Mouse (Mus musculus) MEL (cell line): ENCODE data around the gene Shmt2. TPM values are rescaled to one million over a fixed set of nuclear protein-coding genes. Genes with fewer than 3 reads are reported as not detected.

Experiments
- DNase-seq: peaks from one replicate; pipeline ENCODE4 v3.0.0; 2011; ENCODE audit warnings: low read depth, low spot score
- H3K27ac ChIP-seq: 2 replicates; pipeline ENCODE4 v1.5.1; 2012; ENCODE audit warnings: low read depth, mild to moderate bottlenecking, control low read depth, low read length, moderate library complexity; ENCODE audit not compliant: control insufficient read depth
- H3K27me3 ChIP-seq, 2 experiments: fragments of 150-350 bp in 1 of 2; sonication (generic) in 1 of 2; 2 replicates each; pipeline ENCODE4 v1.6.1; 2012; ENCODE audit warnings: low read length in 2 of 2, mild to moderate bottlenecking in 2 of 2, improper control_type of control experiment in 1 of 2, moderate library complexity in 1 of 2; ENCODE audit not compliant: insufficient read depth in 2 of 2, control insufficient read depth in 1 of 2
- H3K36me3 ChIP-seq, 2 experiments: 2 replicates each; pipeline ENCODE4 v1.6.1; 2012 to 2014; ENCODE audit warnings: low read length in 2 of 2, improper control_type of control experiment in 1 of 2, inconsistent platforms in 1 of 2, mild to moderate bottlenecking in 1 of 2; ENCODE audit not compliant: insufficient read depth in 2 of 2, control insufficient read depth in 1 of 2
- H3K4me1 ChIP-seq, 2 experiments: fragments of 150-350 bp in 1 of 2; sonication (generic) in 1 of 2; 2 replicates each; pipeline ENCODE4 v1.6.1; 2012; ENCODE audit warnings: low read length in 2 of 2, improper control_type of control experiment in 1 of 2, mild to moderate bottlenecking in 1 of 2; ENCODE audit not compliant: insufficient read depth in 2 of 2, control insufficient read depth in 1 of 2
- H3K4me3 ChIP-seq, 2 experiments: fragments of 150-350 bp in 1 of 2; sonication (generic) in 1 of 2; 2 replicates each; pipeline ENCODE4 v1.5.1; 2012; ENCODE audit warnings: low read depth in 2 of 2, low read length in 2 of 2, mild to moderate bottlenecking in 2 of 2, moderate library complexity in 2 of 2, control low read depth in 1 of 2, improper control_type of control experiment in 1 of 2; ENCODE audit not compliant: control insufficient read depth in 1 of 2, insufficient read depth in 1 of 2
- H3K79me2 ChIP-seq: 2 replicates; pipeline ENCODE4 v1.6.1; 2012; ENCODE audit warnings: mild to moderate bottlenecking, low read length, moderate library complexity; ENCODE audit not compliant: control insufficient read depth, poor library complexity, insufficient read depth
- H3K9ac ChIP-seq: 2 replicates; pipeline ENCODE4 v1.6.1; 2012; ENCODE audit warnings: low read depth, mild to moderate bottlenecking, control low read depth, low read length, moderate library complexity; ENCODE audit not compliant: control insufficient read depth, poor library complexity, severe bottlenecking
- H3K9me3 ChIP-seq: fragments of 150-350 bp; sonication (generic); replicated peaks from 2 replicates; pipeline ENCODE4 v1.6.1; 2012; ENCODE audit warnings: mild to moderate bottlenecking, low read length, improper control_type of control experiment, moderate library complexity; ENCODE audit not compliant: insufficient read depth
- CHD1 ChIP-seq: IDR thresholded peaks from 2 replicates; pipeline ENCODE4 v1.6.1; 2012; ENCODE audit warnings: low read depth, mild to moderate bottlenecking, inconsistent platforms, low read length, improper control_type of control experiment
- CHD2 ChIP-seq: IDR thresholded peaks from 2 replicates; pipeline ENCODE4 v1.6.1; 2011; ENCODE audit warnings: low read length, improper control_type of control experiment
- CTCF ChIP-seq, 3 experiments: IDR thresholded peaks in 2 of 3; conservative IDR thresholded peaks in 1 of 3; 2 replicates each; pipeline ENCODE4 v1.5.1; 2011 to 2012; ENCODE audit warnings: low read length in 3 of 3, low read depth in 2 of 3, mild to moderate bottlenecking in 2 of 3, improper control_type of control experiment in 1 of 3, inconsistent platforms in 1 of 3, mixed read lengths in 1 of 3, moderate library complexity in 1 of 3; ENCODE audit not compliant: control insufficient read depth in 1 of 3, insufficient read depth in 1 of 3, poor library complexity in 1 of 3, severe bottlenecking in 1 of 3
- E2F4 ChIP-seq: IDR thresholded peaks from 2 replicates; pipeline ENCODE4 v1.6.1; 2011; ENCODE audit warnings: low read depth, low read length, improper control_type of control experiment, borderline replicate concordance
- EP300 ChIP-seq, 2 experiments: IDR thresholded peaks; 2 replicates each; pipeline ENCODE4 v1.6.1; 2011; ENCODE audit warnings: improper control_type of control experiment in 2 of 2, low read length in 2 of 2, low read depth in 1 of 2, mild to moderate bottlenecking in 1 of 2
- ETS1 ChIP-seq: IDR thresholded peaks from 2 replicates; pipeline ENCODE4 v1.6.1; 2012; ENCODE audit warnings: low read depth, mild to moderate bottlenecking, inconsistent platforms, low read length, improper control_type of control experiment, moderate library complexity
- HCFC1 ChIP-seq: IDR thresholded peaks from 2 replicates; pipeline ENCODE4 v1.6.1; 2012; ENCODE audit warnings: low read depth, mild to moderate bottlenecking, inconsistent platforms, low read length, improper control_type of control experiment, moderate library complexity
- KAT2A ChIP-seq: conservative IDR thresholded peaks from 2 replicates; pipeline ENCODE4 v1.6.1; 2012; ENCODE audit warnings: low read depth, low read length, improper control_type of control experiment, inconsistent platforms
- MAFK ChIP-seq: IDR thresholded peaks from 2 replicates; pipeline ENCODE4 v1.6.1; 2011; ENCODE audit warnings: low read depth, mild to moderate bottlenecking, low read length, improper control_type of control experiment, borderline replicate concordance
- MAX ChIP-seq: IDR thresholded peaks from 2 replicates; pipeline ENCODE4 v1.6.1; 2011; ENCODE audit warnings: low read length, improper control_type of control experiment
- MEF2A ChIP-seq: IDR thresholded peaks from 2 replicates; pipeline ENCODE4 v1.6.1; 2014; ENCODE audit warnings: low read depth, mild to moderate bottlenecking, inconsistent platforms, low read length, improper control_type of control experiment; ENCODE audit not compliant: poor library complexity, insufficient replicate concordance, severe bottlenecking; ENCODE audit errors: extremely low read depth
- MXI1 ChIP-seq: IDR thresholded peaks from 2 replicates; pipeline ENCODE4 v1.6.1; 2011; ENCODE audit warnings: mild to moderate bottlenecking, low read depth, low read length, improper control_type of control experiment
- NELFE ChIP-seq: IDR thresholded peaks from 2 replicates; pipeline ENCODE4 v1.6.1; 2011; ENCODE audit warnings: low read depth, low read length, improper control_type of control experiment
- NRF1 ChIP-seq: IDR thresholded peaks from 2 replicates; pipeline ENCODE4 v1.6.1; 2014; ENCODE audit warnings: low read depth, mild to moderate bottlenecking, inconsistent platforms, low read length, improper control_type of control experiment, moderate library complexity; ENCODE audit not compliant: poor library complexity, insufficient read depth, severe bottlenecking
- POLR2A ChIP-seq, 2 experiments: IDR thresholded peaks; 2 replicates each; pipeline ENCODE4 v1.6.1; 2011 to 2012; ENCODE audit warnings: low read length in 2 of 2, mild to moderate bottlenecking in 2 of 2, control low read depth in 1 of 2, improper control_type of control experiment in 1 of 2, low read depth in 1 of 2, moderate library complexity in 1 of 2; ENCODE audit not compliant: control insufficient read depth in 1 of 2, insufficient read depth in 1 of 2, poor library complexity in 1 of 2
- POLR2AphosphoS2 ChIP-seq: IDR thresholded peaks from 2 replicates; pipeline ENCODE4 v1.6.1; 2011; ENCODE audit warnings: low read length, improper control_type of control experiment
- POLR2AphosphoS5 ChIP-seq: IDR thresholded peaks from 2 replicates; pipeline ENCODE4 v1.6.1; 2012; ENCODE audit warnings: low read depth, borderline replicate concordance, mild to moderate bottlenecking, inconsistent platforms, low read length, moderate library complexity, mixed read lengths
- RAD21 ChIP-seq: IDR thresholded peaks from 2 replicates; pipeline ENCODE4 v1.6.1; 2011; ENCODE audit warnings: mild to moderate bottlenecking, low read depth, low read length, improper control_type of control experiment
- RCOR1 ChIP-seq: IDR thresholded peaks from 2 replicates; pipeline ENCODE4 v1.6.1; 2012; ENCODE audit warnings: low read depth, mild to moderate bottlenecking, inconsistent platforms, low read length, improper control_type of control experiment
- SIN3A ChIP-seq: IDR thresholded peaks from 2 replicates; pipeline ENCODE4 v1.6.1; 2012; ENCODE audit warnings: low read length, improper control_type of control experiment, inconsistent platforms
- SMC3 ChIP-seq: IDR thresholded peaks from 2 replicates; pipeline ENCODE4 v1.6.1; 2011; ENCODE audit warnings: low read depth, low read length, improper control_type of control experiment
- TAL1 ChIP-seq: IDR thresholded peaks from 2 replicates; pipeline ENCODE4 v1.6.1; 2012; ENCODE audit warnings: mild to moderate bottlenecking, inconsistent platforms, low read length, moderate library complexity, mixed read lengths
- TBP ChIP-seq: IDR thresholded peaks from 2 replicates; pipeline ENCODE4 v1.8.0; 2011; ENCODE audit warnings: low read depth, low read length, improper control_type of control experiment
- TCF12 ChIP-seq: IDR thresholded peaks from 2 replicates; pipeline ENCODE4 v1.6.1; 2014; ENCODE audit warnings: low read depth, mild to moderate bottlenecking, inconsistent platforms, low read length, improper control_type of control experiment, moderate library complexity
- UBTF ChIP-seq: IDR thresholded peaks from 2 replicates; pipeline ENCODE4 v1.6.1; 2012; ENCODE audit warnings: low read depth, mild to moderate bottlenecking, inconsistent platforms, low read length, improper control_type of control experiment, moderate library complexity, borderline replicate concordance; ENCODE audit not compliant: insufficient read depth
- ZMIZ1 ChIP-seq: IDR thresholded peaks from 2 replicates; pipeline ENCODE4 v1.6.1; 2012; ENCODE audit warnings: low read depth, mild to moderate bottlenecking, inconsistent platforms, low read length, improper control_type of control experiment, moderate library complexity
- polyA plus RNA-seq, 2 experiments: library from polyadenylated mRNA; stranded (reverse) in 1 of 2; unstranded in 1 of 2; fragments of >175 nt in 1 of 2; fragments of >200 nt in 1 of 2; gene quantifications; 2 replicates each; pipeline versions ENCODE4 v1.2.1 to v1.2.4; 2012; ENCODE audit warnings: low replicate concordance in 2 of 2, low read depth in 1 of 2; ENCODE audit not compliant: insufficient read length in 2 of 2, insufficient read depth in 1 of 2, missing spikeins in 1 of 2
- total RNA-seq: library from RNA; depleted of rRNA; stranded (reverse); fragments of 300-350 nt; gene quantifications from 2 replicates; pipeline ENCODE4 v1.2.3, GENCODE M21; 2012

Shmt2 gene
- total and polyA plus RNA-seq, 3 experiments, result 242 to 582 (median 263) TPM

GRCm38 (mm10) chr10:127516576-127517260 is 5.5 kb downstream of the Shmt2 start:
- H3K9me3 ChIP-seq, result no peaks in the 10 kb centered on the region
- H3K27ac ChIP-seq, result peak overlapping the region; percentile 40
- TF ChIP-seq ZMIZ1, result peak; percentile 80
- no peak for TF ChIP-seq CTCF (IDR thresholded peaks at IDR 0.05 in 2 of 3, conservative IDR thresholded peaks at IDR 0.05 in 1 of 3; ENCODE audit: control insufficient read depth in 1 of 3, insufficient read depth in 1 of 3, low read depth in 2 of 3, low read length in 3 of 3, poor library complexity in 1 of 3, severe bottlenecking in 1 of 3)
- TF ChIP-seq UBTF, result no peak
- TF ChIP-seq POLR2AphosphoS5, result no peak
- no peak for TF ChIP-seq TAL1
- TF ChIP-seq CHD2, result no peak
- no peak for TF ChIP-seq RAD21
- TF ChIP-seq EP300 (IDR thresholded peaks at IDR 0.05; ENCODE audit: low read depth in 1 of 2, low read length in 2 of 2), result no peak
- 0 out of 2 replicates have a peak, but pooled peaks have one; percentile 19 for TF ChIP-seq TCF12
- TF ChIP-seq E2F4, result no peak
- TF ChIP-seq SIN3A, result no peak
- TF ChIP-seq MEF2A, result no peak
- peak; percentile 25; the same call in 1 of the 2 replicates for TF ChIP-seq POLR2AphosphoS2
- no peak for TF ChIP-seq KAT2A
- peak; percentile 41; the same call in 1 of the 2 replicates for TF ChIP-seq ETS1
- TF ChIP-seq NELFE, result no peak
- no peak; the same call in 1 of the 2 replicates for TF ChIP-seq MXI1
- no peak for TF ChIP-seq HCFC1
- TF ChIP-seq SMC3, result no peak
- TF ChIP-seq MAX, result no peak
- TF ChIP-seq RCOR1, result no peak
- TF ChIP-seq POLR2A (IDR thresholded peaks at IDR 0.05; ENCODE audit: control insufficient read depth in 1 of 2, insufficient read depth in 1 of 2, low read depth in 1 of 2, low read length in 2 of 2, poor library complexity in 1 of 2), result 0 out of 4 replicates have a peak, but pooled peaks of 1 of the 2 experiments have one; percentile 14
- no peak for TF ChIP-seq CHD1
- no peak for TF ChIP-seq MAFK
- TF ChIP-seq NRF1, result no peak
- TF ChIP-seq TBP, result no peak
- TF ChIP-seq, all 39 proteins: peak for 5
- Histone ChIP-seq H3K4me3 (no peak overlapping the region; a peak in 1 of 4 replicates), H3K27me3 (no peaks in the 10 kb centered on the region), H3K4me1 (peaks cover 0 to 36% of the 10 kb centered on the region in 2 experiments; a peak in 3 of 4 replicates), H3K9ac (peak overlapping the region; percentile 27), H3K36me3 (peaks cover 0 to 17% of the 10 kb centered on the region in 2 experiments; a peak in 3 of 4 replicates), H3K79me2 (peaks cover 24% of the 10 kb centered on the region)
- peak; percentile 74 for DNase-seq
